Mouse (Mus musculus): ENCODE measurements around the gene Dpm2. TPM values are rescaled to one million over a fixed set of nuclear protein-coding genes. Genes with fewer than 3 reads are reported as not detected.
A peak's percentile ranks its signal among the peaks of the same experiment; 100 is the strongest.

The Dpm2 gene
- total RNA-seq (2021), result 10 to 100 TPM; 19.6 to 25.7 TPM
- long read RNA-seq, experiment 1, transcript Dpm2-201 (4 exons, 869 nt), result major isoform, 13 of 23 reads
- long read RNA-seq, experiment 1, partial matches to known transcripts, result 3 of 23 reads
- long read RNA-seq, experiment 1, other reads (novel, unspliced or antisense), result 6 of 23 reads
- long read RNA-seq, experiment 2, transcript Dpm2-201 (4 exons, 869 nt), result major isoform, 15 of 20 reads
- long read RNA-seq, experiment 2, partial matches to known transcripts, result 1 of 20 reads
- long read RNA-seq, experiment 2, other reads (novel, unspliced or antisense), result 3 of 20 reads

DNA sequence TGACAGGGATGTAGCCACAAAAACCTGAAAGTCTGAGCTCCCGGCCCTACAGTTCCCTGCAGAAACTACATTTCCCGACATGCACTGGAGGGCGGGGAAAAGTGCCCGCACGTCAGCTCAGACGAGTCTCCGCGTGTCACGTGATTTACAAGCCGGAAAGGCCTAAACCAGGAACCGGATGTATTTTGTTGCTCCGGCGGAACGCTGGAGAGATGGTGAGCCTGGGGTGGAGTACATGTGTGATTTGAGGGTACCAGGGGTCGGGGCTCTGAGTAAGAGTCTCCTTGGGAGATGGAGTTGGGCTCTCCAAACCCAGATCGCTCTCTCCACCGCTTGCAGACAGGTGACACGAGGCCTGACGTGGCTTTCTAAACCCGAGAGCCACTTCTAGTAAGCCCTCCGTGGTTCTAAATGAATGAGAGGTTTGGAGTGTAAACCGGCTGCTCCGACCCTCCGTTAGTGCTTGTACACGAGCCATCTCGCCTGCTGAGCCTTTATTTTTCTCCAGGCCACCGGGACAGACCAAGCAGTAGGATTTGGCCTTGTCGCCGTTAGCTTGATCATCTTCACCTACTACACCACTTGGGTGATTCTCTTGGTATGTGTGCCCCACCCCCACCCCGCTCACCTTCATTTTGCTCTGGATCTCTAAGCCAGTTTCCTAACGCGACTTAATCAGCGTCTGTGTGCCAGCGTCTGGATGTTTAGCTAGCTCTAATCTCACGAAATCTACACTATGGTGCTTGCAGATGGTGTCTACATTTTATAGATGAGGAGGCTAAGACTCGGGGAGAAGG lies at the start of gene Dpm2:
TSS of gene Dpm2 (plus strand) at position 161 of the 797 bp plus-strand sequence.
- peak; percentile 86 for DNase-seq

DNA sequence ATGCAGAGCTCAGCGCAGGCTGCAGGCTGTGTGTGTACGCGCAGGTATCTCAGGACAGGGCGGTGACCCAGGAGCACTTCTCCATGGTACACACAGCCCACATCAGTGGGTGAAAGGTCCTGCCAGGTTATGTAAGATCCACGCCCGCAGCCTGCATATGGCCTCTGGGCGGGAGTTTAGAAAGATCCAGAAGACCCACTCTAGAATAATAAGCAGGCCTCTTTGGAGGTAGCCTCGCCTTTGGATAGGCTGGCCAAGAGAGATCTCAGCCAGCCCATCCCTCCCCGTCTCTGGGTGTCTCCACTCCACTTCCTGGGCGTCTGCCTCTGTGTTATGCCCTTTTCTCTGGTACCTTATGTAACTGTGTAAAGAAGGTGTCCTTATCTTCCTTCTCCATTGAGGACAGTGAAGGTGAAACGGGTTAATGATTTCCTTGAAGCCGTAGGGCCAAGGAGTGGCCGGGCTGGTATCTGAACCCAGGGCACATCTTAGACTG lies 46.1 kb upstream of the Dpm2 start:
- DNase-seq, result no peak

DNA sequence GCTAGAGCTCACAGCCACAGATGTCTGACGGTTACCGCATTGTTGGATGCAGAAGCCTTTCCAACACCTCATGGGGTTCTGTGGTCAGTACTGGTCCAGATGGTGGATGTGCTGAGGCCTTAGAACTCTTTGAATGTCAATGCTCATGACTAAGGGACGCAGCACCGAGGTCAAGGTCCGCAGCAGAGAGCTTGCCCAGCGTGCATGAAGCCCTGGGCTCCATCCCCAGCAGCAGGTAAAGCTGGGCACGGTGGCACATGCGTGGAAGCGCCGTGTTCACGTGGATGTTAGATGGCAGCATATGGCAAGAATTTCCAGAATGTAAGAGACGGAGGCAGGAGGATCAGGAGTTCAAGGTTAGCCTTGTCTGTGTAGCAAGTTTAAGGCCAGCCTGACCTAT lies 44.8 kb upstream of the Dpm2 start:
- DNase-seq, result no peak

DNA sequence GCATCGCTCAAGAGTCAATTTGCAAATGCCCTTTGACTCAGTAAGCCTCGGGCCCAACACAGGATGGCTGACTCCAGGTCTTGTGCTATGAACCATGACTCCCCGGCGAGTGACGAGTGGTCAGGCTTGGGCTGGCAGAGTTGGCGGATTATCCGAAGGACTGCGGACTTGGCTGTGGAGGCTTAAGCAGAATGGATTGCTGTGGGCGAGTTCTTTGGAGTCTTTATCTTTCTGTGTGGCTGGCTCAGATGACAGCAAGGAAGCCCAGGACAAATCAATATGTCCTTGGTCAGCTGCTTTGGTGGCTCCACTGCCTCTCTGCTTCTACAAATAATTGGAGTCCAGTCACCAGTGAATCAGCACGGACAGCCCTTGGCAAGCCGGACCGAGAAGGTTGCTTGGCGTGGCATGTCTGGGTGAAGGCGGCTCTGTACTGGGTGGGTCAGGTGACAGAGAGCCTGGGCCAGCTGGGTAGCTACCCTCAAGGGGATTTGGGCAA lies 43.1 kb upstream of the Dpm2 start:
- DNase-seq, result no peak

DNA sequence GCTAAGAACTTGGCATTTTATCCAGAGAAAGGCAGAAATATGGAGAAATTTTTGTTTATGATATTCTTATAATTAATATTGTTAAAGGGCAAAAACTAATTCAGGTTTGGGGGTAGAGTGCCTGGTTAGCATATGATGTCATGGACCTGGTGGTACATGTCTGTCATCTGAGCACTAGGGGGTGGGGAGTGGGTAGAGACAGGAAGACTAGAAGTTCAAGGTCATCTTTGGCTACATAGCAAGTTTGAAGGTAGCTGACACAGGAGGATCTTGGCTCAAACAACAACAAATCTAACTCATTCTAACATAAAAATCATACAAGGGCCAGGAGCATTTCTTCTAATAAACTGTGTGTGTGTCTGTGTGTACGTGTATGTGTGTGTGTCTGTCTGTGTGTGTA lies 42.3 kb upstream of the Dpm2 start:
- DNase-seq, result no peak

DNA sequence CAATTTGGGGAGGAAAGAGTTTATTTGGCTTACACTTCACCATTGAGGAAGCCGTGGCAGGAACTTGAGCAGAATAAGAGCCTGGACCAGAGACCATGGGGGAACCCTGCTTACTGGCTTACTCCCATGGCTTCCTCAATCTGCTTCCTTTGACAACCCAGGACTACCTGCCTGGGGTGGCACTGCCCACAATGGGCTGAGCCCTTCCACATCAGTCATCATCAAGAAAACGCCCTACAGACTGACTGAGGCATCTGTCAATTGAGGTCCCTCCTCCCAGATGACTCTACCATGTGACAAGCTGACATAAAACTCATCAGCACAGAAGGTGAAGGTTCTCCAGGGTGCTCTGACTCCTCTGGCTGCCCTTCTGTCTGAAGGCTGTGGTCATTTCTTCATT lies 40.2 kb upstream of the Dpm2 start:
- DNase-seq, result no peak

DNA sequence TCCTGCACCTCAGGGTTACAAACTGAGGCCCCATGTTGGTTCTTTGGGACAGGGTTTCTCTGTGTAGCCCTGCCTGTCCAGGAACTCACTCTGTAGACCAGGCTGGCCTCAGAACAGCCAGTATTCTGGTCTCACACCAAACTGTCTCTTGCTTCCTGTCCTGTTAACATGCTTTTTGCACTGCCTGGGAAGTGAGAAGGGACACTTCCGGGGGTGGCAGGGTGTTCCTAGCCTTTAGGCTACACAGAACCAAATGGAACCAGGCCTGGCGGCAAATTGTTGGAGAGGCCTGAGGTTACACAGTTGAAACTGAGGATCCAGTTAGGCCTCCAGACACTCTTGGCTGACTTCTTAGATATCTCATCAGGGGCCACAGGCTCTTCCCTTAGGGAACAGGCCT lies 37.5 kb upstream of the Dpm2 start:
- DNase-seq, result no peak

DNA sequence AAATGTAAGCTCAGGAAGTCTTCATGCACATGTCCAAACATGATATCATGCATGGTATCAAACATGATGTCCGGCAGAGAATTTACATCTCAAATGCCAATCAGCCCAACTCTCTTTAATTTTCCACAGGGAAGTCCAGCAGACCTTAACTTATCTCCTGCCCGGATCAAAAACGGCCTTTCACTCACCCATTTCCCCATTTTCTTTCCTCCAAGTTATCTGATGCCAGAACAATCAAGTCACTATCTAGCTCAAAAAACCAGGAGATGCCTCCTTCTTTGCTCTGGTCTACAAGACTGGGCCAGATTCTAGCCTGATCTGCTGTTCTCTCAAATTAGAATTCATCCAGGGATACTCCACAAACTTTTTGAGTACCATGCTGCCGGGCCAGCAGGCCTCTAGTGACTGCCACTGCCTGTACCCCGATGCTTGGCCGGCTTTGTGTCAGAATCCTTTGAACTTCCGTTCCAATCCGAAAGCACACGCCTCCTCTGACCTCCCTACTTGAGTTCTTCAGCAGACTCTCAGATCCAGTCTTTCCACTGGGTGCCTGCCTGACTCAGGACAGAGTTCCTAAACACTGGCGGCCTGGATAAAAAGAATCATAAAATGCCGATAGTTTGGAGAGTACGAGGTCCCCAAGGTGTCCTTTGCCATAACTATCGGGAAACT lies 36.5 kb upstream of the Dpm2 start:
- peak; percentile 29 for DNase-seq

DNA sequence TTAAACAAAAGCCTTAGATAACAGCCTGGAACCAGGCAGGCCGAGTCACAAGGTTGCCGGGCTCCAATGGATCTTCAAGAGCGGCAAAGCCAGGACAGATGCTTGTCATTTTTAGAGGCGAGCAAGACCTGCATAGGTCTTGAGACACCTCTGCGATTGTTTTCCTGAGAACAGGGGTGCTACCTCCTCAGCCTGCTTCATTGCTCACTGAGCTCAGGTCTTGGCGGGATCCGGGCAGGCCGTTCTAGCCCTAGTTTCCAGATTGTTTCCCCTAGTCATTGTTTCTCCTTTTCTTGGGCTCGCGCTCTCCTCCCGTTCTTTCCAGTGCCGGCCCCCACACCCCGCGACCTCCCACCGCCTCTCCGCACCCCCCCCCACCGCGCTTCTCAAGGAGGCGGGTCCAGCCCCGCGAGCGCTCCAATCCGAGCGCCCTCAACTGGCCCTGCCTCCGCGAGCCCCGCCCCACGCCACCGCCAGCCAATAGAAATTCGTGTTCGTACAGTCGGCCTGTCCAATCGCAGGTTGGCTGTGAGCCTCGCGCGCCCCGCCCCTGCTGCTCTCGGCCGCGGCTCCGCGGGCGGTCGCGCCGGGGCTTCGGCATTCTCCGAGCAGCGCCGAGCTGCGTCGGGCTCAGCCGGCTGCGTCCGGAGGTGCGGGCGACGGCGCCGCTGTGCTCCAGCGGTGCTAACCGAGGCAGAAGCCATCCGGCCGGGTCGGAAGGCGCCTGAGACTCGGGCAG lies 35.8 kb upstream of the Dpm2 start, which contains the start of gene Fam102a:
TSS of gene Fam102a (plus strand) at position 600 of the 739 bp plus-strand sequence.
- DNase-seq, result peak; percentile 100

DNA sequence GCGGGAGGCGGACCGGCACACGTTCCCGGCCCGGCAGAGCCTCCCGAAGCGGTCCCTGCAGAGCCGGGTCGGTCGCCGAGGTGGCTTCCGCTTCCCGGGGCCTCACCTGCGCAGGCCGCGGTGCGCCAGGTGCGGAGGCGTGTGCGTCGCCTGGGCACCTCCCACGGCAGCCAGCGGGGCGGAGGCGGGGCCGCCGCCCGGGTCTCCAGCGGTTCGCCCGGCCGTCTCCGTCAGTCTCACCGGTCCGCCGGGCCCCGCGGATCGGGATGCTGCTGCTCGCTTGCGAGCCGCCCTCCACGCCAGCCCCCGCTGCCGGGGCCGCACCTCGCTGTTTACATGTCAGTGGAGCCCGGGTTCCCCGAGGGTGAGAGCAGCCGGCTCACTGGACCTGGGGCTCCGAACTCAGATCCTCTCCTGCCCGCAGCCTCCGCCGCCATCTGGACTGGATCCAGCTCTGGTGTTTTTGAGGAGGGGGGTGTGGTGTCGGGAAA lies 35.1 kb upstream of the Dpm2 start:
- DNase-seq, result peak; percentile 59

DNA sequence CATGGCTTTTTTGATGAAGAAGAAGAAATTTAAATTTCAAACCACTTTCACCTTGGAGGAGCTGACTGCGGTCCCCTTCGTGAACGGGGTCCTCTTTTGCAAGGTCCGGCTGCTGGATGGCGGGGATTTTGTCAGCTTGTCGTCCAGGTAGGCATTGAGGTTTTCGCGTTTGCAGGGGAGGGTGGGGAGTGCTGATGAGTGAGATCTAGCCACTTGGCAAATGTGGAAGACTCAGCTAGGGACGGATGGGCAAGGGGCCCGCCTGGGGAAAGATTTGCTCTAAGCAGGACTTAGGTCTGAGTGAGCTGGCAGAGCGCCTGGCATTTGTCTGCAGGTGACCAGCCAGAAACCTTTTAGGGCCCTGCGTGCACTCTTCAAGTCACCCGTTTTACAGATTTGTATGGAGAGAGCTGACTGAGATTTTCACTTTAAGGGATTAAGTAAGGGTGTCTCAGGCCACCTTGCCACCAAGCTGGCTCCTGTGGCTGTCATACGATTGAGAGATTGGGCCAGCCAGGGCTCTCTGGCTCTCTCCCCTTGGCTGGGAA lies 34.5 kb upstream of the Dpm2 start:
- DNase-seq, result peak; percentile 46

DNA sequence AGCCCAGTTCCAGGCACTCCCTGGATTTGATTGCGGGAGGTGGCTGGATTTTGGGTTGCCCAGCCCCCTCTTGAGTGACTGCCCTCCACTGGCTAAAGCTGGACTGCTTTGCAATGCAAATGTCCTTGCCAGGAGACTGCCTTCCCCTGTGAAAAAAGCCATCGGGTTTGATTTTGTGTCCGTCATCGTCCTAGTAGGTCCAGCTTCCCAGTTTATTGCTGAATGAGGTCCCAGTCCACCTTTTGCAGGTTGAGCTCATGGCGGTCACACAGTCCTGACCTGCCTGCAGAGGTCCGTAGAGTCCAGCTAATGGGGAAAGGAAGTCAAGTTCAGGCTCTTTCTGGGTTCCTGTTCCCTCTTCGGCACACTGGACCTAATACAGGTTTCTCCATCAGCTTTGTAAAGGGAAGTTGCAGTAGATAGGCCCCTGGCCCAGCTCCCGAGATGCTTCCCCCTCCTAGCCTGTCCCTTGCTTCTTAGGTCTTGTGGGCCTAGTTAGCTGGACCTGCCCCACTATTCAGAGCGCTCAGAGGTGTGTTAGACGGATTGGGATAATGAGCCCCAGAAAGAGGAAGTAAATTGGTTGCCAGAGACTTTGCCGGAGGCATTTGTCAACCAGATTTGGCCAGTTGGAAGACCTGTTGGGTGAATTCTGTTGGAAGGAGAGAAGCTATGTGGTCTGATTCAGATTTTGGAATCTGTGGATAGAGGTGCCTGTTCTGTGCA lies 33.9 kb upstream of the Dpm2 start:
- DNase-seq, result peak; percentile 30

DNA sequence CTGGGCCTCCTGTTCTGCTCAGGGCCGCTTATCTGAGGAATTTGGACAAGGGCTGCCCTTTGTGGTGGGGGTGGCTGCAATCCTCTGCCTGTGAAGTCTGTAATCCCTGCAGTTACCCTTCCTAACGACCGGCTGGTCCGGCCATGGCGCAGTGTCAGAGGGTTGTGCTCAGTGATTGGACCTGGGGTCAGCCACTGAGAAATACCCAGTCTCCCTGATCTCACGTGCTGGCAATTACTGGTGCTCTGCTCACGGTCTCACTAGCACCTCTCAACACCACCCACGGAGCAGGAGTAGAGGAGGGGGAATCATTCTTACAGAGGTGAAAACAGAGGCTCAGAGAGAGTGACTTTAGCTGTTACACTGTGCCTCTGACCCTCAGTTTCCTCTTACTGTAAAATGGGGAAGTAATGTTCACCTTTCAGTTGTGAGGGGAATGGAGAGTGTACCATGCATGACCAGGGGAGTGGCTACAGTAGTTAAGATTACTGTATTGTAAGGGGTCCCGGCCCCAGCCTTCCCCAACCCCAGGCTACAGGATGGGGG lies 33.2 kb upstream of the Dpm2 start:
- DNase-seq, result no peak

DNA sequence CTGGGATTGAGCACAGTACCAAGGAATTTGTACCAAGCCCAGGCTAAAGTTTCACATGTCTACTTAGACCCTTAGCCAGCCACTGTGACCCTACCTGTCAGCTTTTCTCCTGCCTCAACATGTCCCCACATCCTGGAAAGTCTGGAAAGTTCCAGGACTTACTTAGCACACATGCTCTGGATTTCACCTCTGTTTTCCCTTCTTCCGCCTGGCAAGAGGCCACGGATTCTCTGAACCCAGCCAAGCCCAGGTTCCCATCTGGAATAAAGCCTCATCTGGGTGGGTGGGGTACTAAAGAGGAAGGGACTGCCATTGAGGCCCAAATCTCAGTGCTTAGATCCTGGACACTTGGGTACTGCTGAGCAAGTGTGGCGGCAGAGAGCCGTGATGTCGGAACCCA lies 32.7 kb upstream of the Dpm2 start:
- DNase-seq, result no peak

DNA sequence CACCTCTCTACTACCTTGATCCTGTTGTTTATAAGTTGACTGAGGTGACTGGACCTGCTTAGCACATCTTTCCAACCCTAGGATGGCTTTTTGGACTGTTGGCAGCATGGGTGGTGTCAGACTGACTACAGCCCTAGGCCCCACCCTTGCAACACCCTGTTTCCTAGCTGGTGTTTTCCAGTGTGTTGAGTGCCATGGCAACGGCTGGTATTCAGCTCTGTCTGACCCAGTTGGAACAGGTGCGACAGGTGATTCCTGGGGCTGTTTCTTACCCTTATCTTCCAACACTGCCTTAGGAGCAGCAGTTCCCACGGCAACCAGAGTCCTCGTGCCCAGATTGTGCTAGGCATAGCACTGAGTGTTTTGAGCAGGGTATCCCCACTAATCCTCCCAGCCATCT lies 32.2 kb upstream of the Dpm2 start:
- DNase-seq, result no peak

DNA sequence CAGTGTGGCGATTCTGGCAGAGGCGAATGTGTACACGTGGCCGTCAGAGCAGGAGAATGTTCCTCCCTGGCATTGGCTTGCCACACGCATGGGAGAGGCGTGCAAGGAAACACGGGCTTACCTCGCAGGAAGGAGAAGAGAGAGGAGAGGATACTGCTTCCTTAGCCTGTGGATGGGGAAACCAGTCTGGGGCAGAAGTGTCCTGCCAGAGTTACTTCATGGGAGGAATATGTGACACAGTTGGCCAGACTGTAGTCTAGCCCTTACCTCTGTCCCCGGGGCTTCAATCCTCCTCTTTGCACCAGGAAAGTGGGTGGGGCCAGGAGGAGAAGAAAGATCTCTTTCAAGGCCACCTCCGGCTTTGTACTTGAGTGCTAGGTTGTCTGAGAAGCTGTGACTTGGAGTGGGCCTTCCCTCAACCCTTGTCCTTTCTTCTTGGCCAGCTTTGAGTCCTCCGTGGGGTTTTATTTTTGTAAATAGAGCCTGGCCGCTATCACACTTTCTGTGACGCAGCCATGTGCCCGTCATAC lies 31.1 kb upstream of the Dpm2 start:
- no peak for DNase-seq

DNA sequence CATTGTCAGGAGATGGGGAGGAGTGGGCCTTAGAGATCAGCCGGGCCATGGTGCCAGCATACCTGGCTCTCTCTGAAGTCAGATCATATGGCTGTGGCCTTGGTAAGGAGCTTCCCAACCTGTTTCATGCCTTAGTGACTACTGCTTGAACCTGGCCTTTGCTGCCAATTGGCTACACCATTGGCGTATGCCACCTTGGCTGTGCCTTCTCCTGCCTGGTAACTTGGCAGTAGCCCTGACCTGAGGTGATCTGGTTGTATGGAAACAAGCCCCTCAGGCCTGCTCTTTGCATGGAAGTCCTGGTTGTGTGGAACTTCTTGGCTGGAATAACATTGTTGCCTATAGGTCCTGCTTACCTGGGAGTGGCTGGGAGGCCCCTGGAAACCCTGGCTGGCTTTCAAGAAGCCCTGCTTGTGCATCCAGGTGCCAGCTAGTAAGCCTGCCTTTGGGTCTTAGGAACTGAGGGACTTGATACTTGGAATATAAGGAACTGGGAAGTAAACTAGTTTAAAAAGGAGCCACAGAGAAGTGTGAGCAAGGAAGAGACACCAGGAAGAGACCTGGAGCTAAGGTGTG lies 29.2 kb upstream of the Dpm2 start:
- DNase-seq, result no peak

DNA sequence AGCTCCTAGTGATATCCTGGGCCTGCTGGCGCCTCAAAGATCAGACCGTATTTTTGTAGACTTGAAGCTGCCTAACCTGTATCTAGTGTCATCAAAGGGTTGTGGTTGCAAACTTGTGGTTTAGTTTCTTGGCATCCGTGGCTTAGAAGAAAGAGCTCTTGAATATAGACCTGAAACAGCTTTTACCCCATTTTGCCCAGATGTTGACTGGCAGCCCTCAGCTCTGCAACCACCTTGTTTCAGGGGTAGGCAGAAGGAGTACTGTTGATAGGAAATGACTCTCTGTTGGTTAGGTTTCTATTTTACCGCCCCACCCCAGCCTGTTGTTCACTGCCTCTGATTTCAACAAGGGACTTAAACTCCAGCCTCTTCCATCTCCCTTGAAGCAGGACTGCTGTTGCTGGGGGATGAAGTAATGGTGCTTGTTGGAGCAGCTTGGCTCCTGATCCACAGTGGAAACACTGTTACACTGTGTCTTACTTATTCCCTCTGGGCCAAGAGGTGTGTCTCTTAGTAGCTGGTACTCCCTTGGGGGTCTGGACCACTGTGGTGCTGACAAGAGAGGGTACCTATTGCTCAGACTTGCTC lies 28.6 kb upstream of the Dpm2 start:
- no peak for DNase-seq

DNA sequence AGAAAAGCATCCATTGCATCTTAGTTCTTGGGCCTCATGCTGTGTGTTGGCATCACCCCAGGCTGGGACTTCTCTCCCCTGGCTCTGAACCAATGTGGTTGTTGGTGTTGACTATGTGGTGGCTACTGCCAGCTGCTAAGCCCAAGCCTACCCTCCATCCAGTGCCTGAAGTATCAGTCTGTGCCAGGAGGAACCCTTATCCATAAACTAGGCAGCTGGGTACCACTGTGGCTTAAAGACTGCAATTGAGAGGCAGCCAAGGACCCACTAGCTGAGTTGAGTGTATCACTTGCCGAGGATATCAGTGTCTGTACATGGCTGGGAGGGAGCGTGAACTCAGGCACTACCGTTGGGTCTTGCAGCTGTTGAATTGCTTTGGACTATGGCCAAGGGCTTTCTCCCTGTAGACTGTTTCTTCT lies 27.6 kb upstream of the Dpm2 start:
- no peak for DNase-seq

DNA sequence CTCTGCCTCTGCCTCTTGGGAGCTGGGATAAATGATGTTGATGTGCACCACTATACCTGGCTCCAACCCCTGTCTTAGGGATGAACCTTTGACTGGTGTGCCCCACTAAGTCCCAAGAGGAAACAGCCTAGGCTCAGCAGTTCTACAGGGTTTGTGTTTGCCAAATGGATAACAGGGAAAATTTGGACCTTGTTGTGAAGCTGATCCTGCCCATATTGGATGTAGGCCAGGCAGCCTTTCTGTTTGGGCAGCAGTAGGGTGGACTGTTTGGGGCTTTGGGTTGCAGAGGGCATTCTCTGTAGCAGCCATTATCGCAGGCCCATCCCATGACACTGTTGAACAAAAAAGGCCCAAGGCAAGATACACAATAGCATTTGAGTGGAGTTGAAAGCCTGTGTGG lies 23.7 kb upstream of the Dpm2 start:
- no peak for DNase-seq

Measured in gastrocnemius, postnatal 10 days (tissue).